Mouse (Mus musculus): Measurements from ENCODE around the gene Exoc6. TPM values are rescaled to one million over a fixed set of nuclear protein-coding genes. Genes with fewer than 3 reads are reported as not detected.

Exoc6 gene
- polyA plus RNA-seq, 1 experiment: 4.5 TPM

DNA sequence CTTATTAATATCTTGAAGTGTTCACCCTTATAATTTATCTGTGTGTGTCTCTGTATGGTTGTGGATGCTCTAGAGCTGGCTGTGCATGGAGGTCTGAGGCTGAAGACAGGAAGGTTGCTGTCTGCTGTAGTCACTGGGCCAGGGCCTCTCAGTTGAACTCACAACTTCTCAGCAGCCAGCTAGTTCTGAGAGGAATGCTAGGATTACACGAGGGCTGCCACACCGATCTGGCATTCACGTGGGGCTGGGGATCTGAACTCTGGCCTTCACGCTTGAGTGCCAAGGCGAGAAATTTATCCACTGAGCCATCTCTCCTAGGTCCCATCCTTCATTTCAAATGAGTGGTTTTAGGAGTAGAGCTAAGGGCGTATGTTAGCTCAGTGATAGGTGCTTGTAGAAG is 30.2 kb downstream of the Exoc6 start:
- Histone ChIP-seq H3K79me2 (ENCODE audit: control insufficient read depth, insufficient read depth) (no peaks in the 10 kb centered on the region), H3ac (ENCODE audit: control insufficient read depth, insufficient read length) (no peak overlapping the region), H3K4me3 (no peak overlapping the region), H3K36me3 (ENCODE audit: control insufficient read depth, insufficient read depth) (no peaks in the 10 kb centered on the region), H3K27me3 (ENCODE audit: control insufficient read depth, insufficient read depth, insufficient read length) (no peaks in the 10 kb centered on the region), H3K4me2 (ENCODE audit: low read depth) (no peak overlapping the region)
- TF ChIP-seq CEBPB (IDR thresholded peaks at IDR 0.05; ENCODE audit: insufficient read depth, poor library complexity, severe bottlenecking) (no peak), TCF3 (IDR thresholded peaks at IDR 0.05; ENCODE audit: insufficient read length, low read depth) (no peak), POLR2A (IDR thresholded peaks at IDR 0.05; ENCODE audit: insufficient read length, low read depth) (no peak), E2F4 (IDR thresholded peaks at IDR 0.05; ENCODE audit: insufficient read depth) (no peak), TCF12 (IDR thresholded peaks at IDR 0.05; ENCODE audit: insufficient read depth, poor library complexity, severe bottlenecking) (no peak), POLR2AphosphoS2 (IDR thresholded peaks at IDR 0.05; ENCODE audit: insufficient read length, low read depth) (no peak), USF1 (IDR thresholded peaks at IDR 0.05; ENCODE audit: low read depth) (no peak), SRF (IDR thresholded peaks at IDR 0.05; ENCODE audit: control insufficient read depth, insufficient read length, low read depth) (no peak), MYOD1 (IDR thresholded peaks at IDR 0.05; ENCODE audit: control insufficient read depth in 1 of 3, insufficient read length in 2 of 3, low read depth in 2 of 3) (no peak), MYOG (IDR thresholded peaks at IDR 0.05; ENCODE audit: control insufficient read depth in 1 of 3, insufficient read depth in 1 of 3, insufficient read length in 2 of 3, low read depth in 2 of 3) (no peak), REST (IDR thresholded peaks at IDR 0.05; ENCODE audit: insufficient read depth, insufficient read length) (no peak), MAX (IDR thresholded peaks at IDR 0.05; ENCODE audit: low read depth) (no peak)

- Histone ChIP-seq H3K79me2 (ENCODE audit: control insufficient read depth, insufficient read depth) (no peaks in the 10 kb centered on the region), H3K4me2 (ENCODE audit: low read depth) (no peak overlapping the region), H3K27me3 (ENCODE audit: control insufficient read depth, insufficient read depth, insufficient read length) (no peaks in the 10 kb centered on the region), H3ac (ENCODE audit: control insufficient read depth, insufficient read length) (no peak overlapping the region), H3K36me3 (ENCODE audit: control insufficient read depth, insufficient read depth) (no peaks in the 10 kb centered on the region), H3K4me3 (no peak overlapping the region)
- TF ChIP-seq CEBPB (IDR thresholded peaks at IDR 0.05; ENCODE audit: insufficient read depth, poor library complexity, severe bottlenecking) (no peak), SRF (IDR thresholded peaks at IDR 0.05; ENCODE audit: control insufficient read depth, insufficient read length, low read depth) (no peak), POLR2A (IDR thresholded peaks at IDR 0.05; ENCODE audit: insufficient read length, low read depth) (no peak), USF1 (IDR thresholded peaks at IDR 0.05; ENCODE audit: low read depth) (no peak), TCF3 (IDR thresholded peaks at IDR 0.05; ENCODE audit: insufficient read length, low read depth) (no peak), TCF12 (IDR thresholded peaks at IDR 0.05; ENCODE audit: insufficient read depth, poor library complexity, severe bottlenecking) (no peak), MYOD1 (IDR thresholded peaks at IDR 0.05; ENCODE audit: control insufficient read depth in 1 of 3, insufficient read length in 2 of 3, low read depth in 2 of 3) (no peak), MYOG (IDR thresholded peaks at IDR 0.05; ENCODE audit: control insufficient read depth in 1 of 3, insufficient read depth in 1 of 3, insufficient read length in 2 of 3, low read depth in 2 of 3) (no peak), E2F4 (IDR thresholded peaks at IDR 0.05; ENCODE audit: insufficient read depth) (no peak), REST (IDR thresholded peaks at IDR 0.05; ENCODE audit: insufficient read depth, insufficient read length) (no peak), POLR2AphosphoS2 (IDR thresholded peaks at IDR 0.05; ENCODE audit: insufficient read length, low read depth) (no peak), MAX (IDR thresholded peaks at IDR 0.05; ENCODE audit: low read depth) (no peak)
Measured at GRCm38 (mm10) chr19:37585210-37585609, 35.0 kb downstream of the Exoc6 start.

DNA sequence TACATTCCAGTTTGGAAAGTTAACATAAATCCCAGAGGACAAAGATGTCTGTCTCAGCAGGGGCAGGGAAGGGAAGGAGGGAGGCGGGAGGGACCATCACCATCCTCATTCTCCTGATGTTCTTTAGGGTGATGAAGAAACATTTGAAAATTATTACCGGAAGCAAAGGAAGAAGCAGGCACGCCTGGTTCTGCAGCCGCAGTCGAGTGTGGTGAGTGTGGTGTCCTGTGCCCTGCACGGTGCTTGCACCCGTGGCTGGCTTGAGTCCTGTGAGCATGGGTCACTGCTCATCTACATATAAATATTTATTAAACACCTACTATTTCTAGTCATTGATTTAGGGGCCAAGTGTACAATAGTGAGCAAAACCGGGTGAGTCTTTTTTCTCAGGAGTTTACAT is 35.5 kb downstream of the Exoc6 start:
- no peak overlapping the region for H3K4me3 ChIP-seq
- H3K4me2 ChIP-seq (ENCODE audit: low read depth): no peak overlapping the region
- H3ac ChIP-seq (ENCODE audit: control insufficient read depth, insufficient read length): no peak overlapping the region
- no peaks in the 10 kb centered on the region for H3K36me3 ChIP-seq (ENCODE audit: control insufficient read depth, insufficient read depth)
- TF ChIP-seq SRF (IDR thresholded peaks at IDR 0.05; ENCODE audit: control insufficient read depth, insufficient read length, low read depth) (no peak), TCF12 (IDR thresholded peaks at IDR 0.05; ENCODE audit: insufficient read depth, poor library complexity, severe bottlenecking) (no peak), USF1 (IDR thresholded peaks at IDR 0.05; ENCODE audit: low read depth) (no peak), E2F4 (IDR thresholded peaks at IDR 0.05; ENCODE audit: insufficient read depth) (no peak), POLR2AphosphoS2 (IDR thresholded peaks at IDR 0.05; ENCODE audit: insufficient read length, low read depth) (no peak), MYOG (IDR thresholded peaks at IDR 0.05; ENCODE audit: control insufficient read depth in 1 of 3, insufficient read depth in 1 of 3, insufficient read length in 2 of 3, low read depth in 2 of 3) (no peak), REST (IDR thresholded peaks at IDR 0.05; ENCODE audit: insufficient read depth, insufficient read length) (no peak), TCF3 (IDR thresholded peaks at IDR 0.05; ENCODE audit: insufficient read length, low read depth) (no peak), MAX (IDR thresholded peaks at IDR 0.05; ENCODE audit: low read depth) (no peak), CEBPB (IDR thresholded peaks at IDR 0.05; ENCODE audit: insufficient read depth, poor library complexity, severe bottlenecking) (no peak), MYOD1 (IDR thresholded peaks at IDR 0.05; ENCODE audit: control insufficient read depth in 1 of 3, insufficient read length in 2 of 3, low read depth in 2 of 3) (no peak), POLR2A (IDR thresholded peaks at IDR 0.05; ENCODE audit: insufficient read length, low read depth) (no peak)
- H3K27me3 ChIP-seq (ENCODE audit: control insufficient read depth, insufficient read depth, insufficient read length): no peaks in the 10 kb centered on the region
- H3K79me2 ChIP-seq (ENCODE audit: control insufficient read depth, insufficient read depth): no peaks in the 10 kb centered on the region

- H3ac ChIP-seq (ENCODE audit: control insufficient read depth, insufficient read length): no peak overlapping the region
- no peak for TF ChIP-seq USF1 (IDR thresholded peaks at IDR 0.05; ENCODE audit: low read depth)
- TF ChIP-seq POLR2AphosphoS2 (IDR thresholded peaks at IDR 0.05; ENCODE audit: insufficient read length, low read depth): no peak
- TF ChIP-seq E2F4 (IDR thresholded peaks at IDR 0.05; ENCODE audit: insufficient read depth): no peak
- H3K27me3 ChIP-seq (ENCODE audit: control insufficient read depth, insufficient read depth, insufficient read length): no peaks in the 10 kb centered on the region
- H3K4me3 ChIP-seq: no peak overlapping the region
- H3K79me2 ChIP-seq (ENCODE audit: control insufficient read depth, insufficient read depth): no peaks in the 10 kb centered on the region
- H3K36me3 ChIP-seq (ENCODE audit: control insufficient read depth, insufficient read depth): no peaks in the 10 kb centered on the region
- H3K4me2 ChIP-seq (ENCODE audit: low read depth): no peak overlapping the region
Measured at GRCm38 (mm10) chr19:37590544-37590943, 40.3 kb downstream of the Exoc6 start.

All from myocyte (in vitro differentiated cells).